Mouse (Mus musculus): Measurements from ENCODE around the gene Man1c1.
A peak's percentile ranks its signal among the peaks of the same experiment; 100 is the strongest.

Man1c1 gene

GRCm38 (mm10) chr4:134724974-134725373 lies 20.9 kb upstream of the Man1c1 start:
- DNase-seq (ENCODE audit: low read depth, low spot score), result no peak

GRCm38 (mm10) chr4:134723251-134723650 lies 19.2 kb upstream of the Man1c1 start:
- DNase-seq (ENCODE audit: low read depth, low spot score), result no peak

GRCm38 (mm10) chr4:134721076-134721475 lies 17.0 kb upstream of the Man1c1 start:
- no peak for DNase-seq (ENCODE audit: low read depth, low spot score)

GRCm38 (mm10) chr4:134720371-134720770 lies 16.3 kb upstream of the Man1c1 start:
- DNase-seq (ENCODE audit: low read depth, low spot score), result no peak

- DNase-seq (ENCODE audit: low read depth, low spot score), result peak; percentile 42
Measured at GRCm38 (mm10) chr4:134719489-134719888, 15.4 kb upstream of the Man1c1 start.

- peak; percentile 60 for DNase-seq (ENCODE audit: low read depth, low spot score)
Measured at GRCm38 (mm10) chr4:134713937-134714336, 9.8 kb upstream of the Man1c1 start.

- no peak for DNase-seq (ENCODE audit: low read depth, low spot score)
Measured at GRCm38 (mm10) chr4:134705311-134705710, 1.2 kb upstream of the Man1c1 start.

GRCm38 (mm10) chr4:134704590-134704989 lies 500 bp upstream of the Man1c1 start:
- no peak for DNase-seq (ENCODE audit: low read depth, low spot score)

- DNase-seq (ENCODE audit: low read depth, low spot score), result no peak
Measured at GRCm38 (mm10) chr4:134702981-134703834, 882 bp downstream of the Man1c1 start.

- DNase-seq (ENCODE audit: low read depth, low spot score), result no peak
Measured at GRCm38 (mm10) chr4:134701934-134702333, 2.2 kb downstream of the Man1c1 start.

- DNase-seq (ENCODE audit: low read depth, low spot score), result no peak
Measured at GRCm38 (mm10) chr4:134700911-134701310, 3.2 kb downstream of the Man1c1 start.

GRCm38 (mm10) chr4:134693202-134693940 lies 10.7 kb downstream of the Man1c1 start:
- DNase-seq (ENCODE audit: low read depth, low spot score), result no peak

GRCm38 (mm10) chr4:134692388-134692787 lies 11.7 kb downstream of the Man1c1 start:
- DNase-seq (ENCODE audit: low read depth, low spot score), result no peak

- no peak for DNase-seq (ENCODE audit: low read depth, low spot score)
Measured at GRCm38 (mm10) chr4:134686022-134686661, 17.9 kb downstream of the Man1c1 start.

- no peak for DNase-seq (ENCODE audit: low read depth, low spot score)
Measured at GRCm38 (mm10) chr4:134684637-134685338, 19.3 kb downstream of the Man1c1 start.

- DNase-seq (ENCODE audit: low read depth, low spot score), result no peak
Measured at GRCm38 (mm10) chr4:134683892-134684291, 20.2 kb downstream of the Man1c1 start.

GRCm38 (mm10) chr4:134683008-134683407 lies 21.1 kb downstream of the Man1c1 start:
- DNase-seq (ENCODE audit: low read depth, low spot score), result no peak

- no peak for DNase-seq (ENCODE audit: low read depth, low spot score)
Measured at GRCm38 (mm10) chr4:134682423-134682822, 21.7 kb downstream of the Man1c1 start.

- no peak for DNase-seq (ENCODE audit: low read depth, low spot score)
Measured at GRCm38 (mm10) chr4:134681819-134682218, 22.3 kb downstream of the Man1c1 start.

GRCm38 (mm10) chr4:134677556-134678508 lies 26.3 kb downstream of the Man1c1 start:
- no peak for DNase-seq (ENCODE audit: low read depth, low spot score)

All from c-Kit-negative CD71-positive TER-119-positive erythroid progenitor cells, embryonic 14.5 days (primary cell).